Mouse (Mus musculus) ES-E14 (cell line): ENCODE data around the gene Cygb.

Source experiments
- HCFC1 ChIP-seq: IDR thresholded peaks from 2 replicates; pipeline ENCODE4 v1.6.1; 2012; ENCODE audit warnings: low read length, inconsistent platforms, borderline replicate concordance; ENCODE audit not compliant: insufficient read depth
- MAFK ChIP-seq: IDR thresholded peaks from 2 replicates; pipeline ENCODE4 v1.6.1; 2014; ENCODE audit warnings: mild to moderate bottlenecking, low read depth, low read length, inconsistent platforms; ENCODE audit not compliant: insufficient read depth
- ZC3H11A ChIP-seq: IDR thresholded peaks from 2 replicates; pipeline ENCODE4 v1.6.1; 2012; ENCODE audit warnings: low read depth, mild to moderate bottlenecking, inconsistent platforms, low read length, borderline replicate concordance

DNA sequence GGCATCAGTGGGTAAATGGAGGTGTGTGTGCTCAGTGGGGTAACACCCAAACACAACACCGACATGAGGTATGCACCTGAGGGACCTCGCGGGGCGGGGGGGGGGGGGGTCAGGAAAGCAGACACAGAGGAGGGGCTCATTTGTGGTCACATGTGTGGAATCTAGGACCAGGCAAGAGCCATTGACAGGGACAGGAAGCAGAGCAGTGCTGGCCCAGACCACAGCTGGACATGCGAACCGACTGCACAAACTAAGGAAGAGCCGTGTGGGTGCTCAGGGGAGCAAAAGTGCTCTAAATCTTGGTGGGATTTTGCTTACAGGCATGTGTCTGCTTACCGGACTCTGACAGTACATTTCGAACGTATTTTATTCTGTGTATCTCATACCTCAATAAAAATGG is 11.2 kb upstream of the Cygb start:
- TF ChIP-seq HCFC1 (no peak), MAFK (no peak), ZC3H11A (no peak)
